Mouse (Mus musculus): Measurements from ENCODE around the gene Naa80. TPM values are rescaled to one million over a fixed set of nuclear protein-coding genes. Genes with fewer than 3 reads are reported as not detected.

Gene Naa80
- polyA plus RNA-seq, 1 experiment from 2014 or later, result 22.3 TPM

- H3K27me3 ChIP-seq (ENCODE audit: control insufficient read depth, insufficient read depth, low read depth, low read length), result no peaks in the 10 kb centered on the region
- WGBS, result 10% methylated on average over 16 of the region's 16 CpGs
- H3K9me3 ChIP-seq (ENCODE audit: control insufficient read depth, low read length), result no peaks in the 10 kb centered on the region
- peak; percentile 81 for ATAC-seq (ENCODE audit: low read depth)
- peaks cover 18% of the 10 kb centered on the region for H3K36me3 ChIP-seq (ENCODE audit: control insufficient read depth, insufficient read depth, low read length)
- peak within 1 kb of the TSS; percentile 61 for H3K27ac ChIP-seq (ENCODE audit: low read length)
- peak within 1 kb of the TSS; percentile 61 for H3K9ac ChIP-seq (ENCODE audit: low read length)
- peak within 1 kb of the TSS; percentile 55 for H3K4me2 ChIP-seq (ENCODE audit: low read depth, low read length)
- peaks cover 32% of the 10 kb centered on the region for H3K4me1 ChIP-seq (replicated peaks; ENCODE audit: control insufficient read depth, insufficient read depth, low read length)
- peak within 1 kb of the TSS; percentile 43 for H3K4me3 ChIP-seq (ENCODE audit: low read length)
These were observed 2.2 kb upstream of the Naa80 start, which contains the start of gene Hyal1 for GRCm38 (mm10) chr9:107576357-107577107. Gene Hyal1, plus strand, starts transcription at chr9:107576927.

GRCm38 (mm10) chr9:107577871-107578270, 816 bp upstream of the Naa80 start:
- H3K27me3 ChIP-seq (ENCODE audit: control insufficient read depth, insufficient read depth, low read depth, low read length), result no peaks in the 10 kb centered on the region
- no peak for ATAC-seq (ENCODE audit: low read depth)
- no peak overlapping the region for H3K4me2 ChIP-seq (ENCODE audit: low read depth, low read length)
- no peak overlapping the region for H3K9ac ChIP-seq (ENCODE audit: low read length)
- no peak overlapping the region for H3K27ac ChIP-seq (ENCODE audit: low read length)
- no peaks in the 10 kb centered on the region for H3K9me3 ChIP-seq (ENCODE audit: control insufficient read depth, low read length)
- 90% methylated on average over 10 of the region's 10 CpGs for WGBS
- peaks cover 37% of the 10 kb centered on the region for H3K4me1 ChIP-seq (replicated peaks; ENCODE audit: control insufficient read depth, insufficient read depth, low read length)
- no peak overlapping the region for H3K4me3 ChIP-seq (ENCODE audit: low read length)
- H3K36me3 ChIP-seq (ENCODE audit: control insufficient read depth, insufficient read depth, low read length), result peaks cover 10% of the 10 kb centered on the region

- no peak for ATAC-seq (ENCODE audit: low read depth)
- H3K27me3 ChIP-seq (ENCODE audit: control insufficient read depth, insufficient read depth, low read depth, low read length), result no peaks in the 10 kb centered on the region
- WGBS, result 89% methylated on average over 14 of the region's 14 CpGs
- peaks cover 37% of the 10 kb centered on the region for H3K4me1 ChIP-seq (replicated peaks; ENCODE audit: control insufficient read depth, insufficient read depth, low read length)
- H3K9ac ChIP-seq (ENCODE audit: low read length), result no peak overlapping the region
- H3K4me3 ChIP-seq (ENCODE audit: low read length), result no peak overlapping the region
- peaks cover 8% of the 10 kb centered on the region; the same call in 1 of the 2 replicates for H3K36me3 ChIP-seq (ENCODE audit: control insufficient read depth, insufficient read depth, low read length)
- peak overlapping the region; percentile 7; the same call in 1 of the 2 replicates for H3K27ac ChIP-seq (ENCODE audit: low read length)
- no peak overlapping the region for H3K4me2 ChIP-seq (ENCODE audit: low read depth, low read length)
- no peaks in the 10 kb centered on the region for H3K9me3 ChIP-seq (ENCODE audit: control insufficient read depth, low read length)
These were observed 575 bp downstream of the Naa80 start for GRCm38 (mm10) chr9:107579023-107579900.

GRCm38 (mm10) chr9:107580501-107581317, 2.0 kb downstream of the Naa80 start, which contains the start of gene Hyal3:
Gene Hyal3, plus strand, starts transcription at chr9:107580818.
- Histone ChIP-seq H3K27me3 (ENCODE audit: control insufficient read depth, insufficient read depth, low read depth, low read length) (no peaks in the 10 kb centered on the region), H3K9me3 (ENCODE audit: control insufficient read depth, low read length) (no peaks in the 10 kb centered on the region), H3K4me2 (ENCODE audit: low read depth, low read length) (peak within 1 kb of the TSS; percentile 86), H3K9ac (ENCODE audit: low read length) (peak within 1 kb of the TSS; percentile 83), H3K4me3 (ENCODE audit: low read length) (peak within 1 kb of the TSS; percentile 72), H3K27ac (ENCODE audit: low read length) (peak within 1 kb of the TSS; percentile 97), H3K36me3 (ENCODE audit: control insufficient read depth, insufficient read depth, low read length) (0 out of 2 replicates have a peak, but pooled peaks cover 4% of the 10 kb centered on the region), H3K4me1 (replicated peaks; ENCODE audit: control insufficient read depth, insufficient read depth, low read length) (peaks cover 34% of the 10 kb centered on the region)
- WGBS, result under 1% methylated on average over 32 of the region's 32 CpGs
- ATAC-seq (ENCODE audit: low read depth), result peak; percentile 82

GRCm38 (mm10) chr9:107581584-107581983, 2.9 kb downstream of the Naa80 start:
- 0 out of 2 replicates have a peak, but pooled peaks cover 4% of the 10 kb centered on the region for H3K36me3 ChIP-seq (ENCODE audit: control insufficient read depth, insufficient read depth, low read length)
- 67% methylated on average over 4 of the region's 4 CpGs for WGBS
- H3K27ac ChIP-seq (ENCODE audit: low read length), result peak overlapping the region; percentile 97
- peak overlapping the region; percentile 86 for H3K4me2 ChIP-seq (ENCODE audit: low read depth, low read length)
- no peaks in the 10 kb centered on the region for H3K9me3 ChIP-seq (ENCODE audit: control insufficient read depth, low read length)
- no peak for ATAC-seq (ENCODE audit: low read depth)
- H3K4me3 ChIP-seq (ENCODE audit: low read length), result peak overlapping the region; percentile 72
- H3K4me1 ChIP-seq (replicated peaks; ENCODE audit: control insufficient read depth, insufficient read depth, low read length), result peaks cover 28% of the 10 kb centered on the region
- H3K9ac ChIP-seq (ENCODE audit: low read length), result peak overlapping the region; percentile 83
- no peaks in the 10 kb centered on the region for H3K27me3 ChIP-seq (ENCODE audit: control insufficient read depth, insufficient read depth, low read depth, low read length)

GRCm38 (mm10) chr9:107582509-107583062, 3.9 kb downstream of the Naa80 start:
- Histone ChIP-seq H3K4me3 (ENCODE audit: low read length) (no peak overlapping the region), H3K4me2 (ENCODE audit: low read depth, low read length) (no peak overlapping the region), H3K9me3 (ENCODE audit: control insufficient read depth, low read length) (no peaks in the 10 kb centered on the region), H3K27ac (ENCODE audit: low read length) (no peak overlapping the region), H3K27me3 (ENCODE audit: control insufficient read depth, insufficient read depth, low read depth, low read length) (no peaks in the 10 kb centered on the region), H3K36me3 (ENCODE audit: control insufficient read depth, insufficient read depth, low read length) (0 out of 2 replicates have a peak, but pooled peaks cover 4% of the 10 kb centered on the region), H3K9ac (ENCODE audit: low read length) (no peak overlapping the region), H3K4me1 (replicated peaks; ENCODE audit: control insufficient read depth, insufficient read depth, low read length) (peaks cover 26% of the 10 kb centered on the region)
- ATAC-seq (ENCODE audit: low read depth), result no peak
- WGBS, result 85% methylated on average over 7 of the region's 7 CpGs

GRCm38 (mm10) chr9:107583174-107583573, 4.5 kb downstream of the Naa80 start:
- ATAC-seq (ENCODE audit: low read depth), result no peak
- H3K27ac ChIP-seq (ENCODE audit: low read length), result no peak overlapping the region
- WGBS, result 93% methylated on average over 14 of the region's 14 CpGs
- H3K4me1 ChIP-seq (replicated peaks; ENCODE audit: control insufficient read depth, insufficient read depth, low read length), result peaks cover 27% of the 10 kb centered on the region
- H3K9me3 ChIP-seq (ENCODE audit: control insufficient read depth, low read length), result no peaks in the 10 kb centered on the region
- H3K4me3 ChIP-seq (ENCODE audit: low read length), result no peak overlapping the region
- H3K36me3 ChIP-seq (ENCODE audit: control insufficient read depth, insufficient read depth, low read length), result 0 out of 2 replicates have a peak, but pooled peaks cover 4% of the 10 kb centered on the region
- no peaks in the 10 kb centered on the region for H3K27me3 ChIP-seq (ENCODE audit: control insufficient read depth, insufficient read depth, low read depth, low read length)
- no peak overlapping the region for H3K4me2 ChIP-seq (ENCODE audit: low read depth, low read length)
- no peak overlapping the region for H3K9ac ChIP-seq (ENCODE audit: low read length)

- H3K9ac ChIP-seq (ENCODE audit: low read length), result no peak overlapping the region
- no peaks in the 10 kb centered on the region for H3K9me3 ChIP-seq (ENCODE audit: control insufficient read depth, low read length)
- peaks cover 18% of the 10 kb centered on the region; the same call in 1 of the 2 replicates for H3K36me3 ChIP-seq (ENCODE audit: control insufficient read depth, insufficient read depth, low read length)
- ATAC-seq (ENCODE audit: low read depth), result no peak
- H3K4me1 ChIP-seq (replicated peaks; ENCODE audit: control insufficient read depth, insufficient read depth, low read length), result peaks cover 24% of the 10 kb centered on the region
- no peak overlapping the region for H3K4me2 ChIP-seq (ENCODE audit: low read depth, low read length)
- no peak overlapping the region for H3K4me3 ChIP-seq (ENCODE audit: low read length)
- H3K27ac ChIP-seq (ENCODE audit: low read length), result no peak overlapping the region
- WGBS, result 81% methylated on average over 5 of the region's 5 CpGs
- H3K27me3 ChIP-seq (ENCODE audit: control insufficient read depth, insufficient read depth, low read depth, low read length), result no peaks in the 10 kb centered on the region
These were observed 7.8 kb downstream of the Naa80 start for GRCm38 (mm10) chr9:107586504-107586903.
